Mouse (Mus musculus) erythroblast, embryonic 14.5 days (primary cell): ENCODE measurements around the gene Rptor.

Source experiments
- GATA1 ChIP-seq: IDR thresholded peaks from 2 replicates; pipeline ENCODE4 v1.6.1; 2012; ENCODE audit warnings: low read length, inconsistent platforms, mixed read lengths
- TAL1 ChIP-seq: IDR thresholded peaks from 3 replicates; pipeline ENCODE4 v1.6.1; 2012; ENCODE audit warnings: low read length, inconsistent platforms, mixed read lengths

GRCm38 (mm10) chr11:119735152-119735551 is 132.4 kb downstream of the Rptor start:
- no peak for TF ChIP-seq TAL1
- TF ChIP-seq GATA1 = no peak
